Mouse (Mus musculus): ENCODE measurements around the gene Tmem158.

The Tmem158 gene

DNA sequence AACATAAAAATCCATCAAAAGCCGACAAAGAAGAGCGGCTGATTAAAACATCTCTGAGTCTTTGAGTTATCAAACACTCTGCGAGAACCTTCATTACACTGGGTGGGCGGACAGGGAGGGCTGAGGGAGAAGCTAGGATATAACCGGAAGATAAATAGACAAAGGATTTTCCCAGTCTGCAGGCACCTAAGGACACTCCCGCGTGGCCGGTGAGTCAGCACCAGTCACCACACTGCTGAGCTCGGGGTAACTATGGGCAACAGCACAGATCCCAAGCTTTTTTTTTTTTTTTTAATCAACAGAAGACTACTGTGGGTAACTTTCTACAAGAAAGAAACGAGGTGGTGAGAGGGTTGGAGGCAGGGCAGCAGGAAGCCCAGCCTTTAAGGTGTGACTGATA is 16.6 kb downstream of the Tmem158 start:
- DNase-seq: no peak

DNA sequence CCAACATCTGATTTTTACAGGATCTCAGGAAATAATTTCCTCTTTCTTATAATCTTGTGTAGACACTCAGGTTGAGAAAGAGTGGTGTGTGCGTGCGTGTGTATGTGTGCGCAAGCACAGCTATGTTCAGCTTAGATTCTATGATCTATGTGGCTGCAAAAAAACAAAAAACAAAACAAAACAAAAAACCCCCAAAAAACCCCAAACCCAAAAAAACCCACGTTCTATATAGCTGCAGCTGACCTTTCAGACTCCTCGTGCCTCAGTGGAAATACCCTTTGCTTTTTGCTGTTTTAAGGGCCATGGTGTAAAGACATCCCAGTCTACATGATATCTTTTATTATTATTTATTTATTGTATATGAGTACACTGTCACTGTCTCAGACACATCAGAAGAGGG is 19.4 kb downstream of the Tmem158 start:
- DNase-seq: no peak

DNA sequence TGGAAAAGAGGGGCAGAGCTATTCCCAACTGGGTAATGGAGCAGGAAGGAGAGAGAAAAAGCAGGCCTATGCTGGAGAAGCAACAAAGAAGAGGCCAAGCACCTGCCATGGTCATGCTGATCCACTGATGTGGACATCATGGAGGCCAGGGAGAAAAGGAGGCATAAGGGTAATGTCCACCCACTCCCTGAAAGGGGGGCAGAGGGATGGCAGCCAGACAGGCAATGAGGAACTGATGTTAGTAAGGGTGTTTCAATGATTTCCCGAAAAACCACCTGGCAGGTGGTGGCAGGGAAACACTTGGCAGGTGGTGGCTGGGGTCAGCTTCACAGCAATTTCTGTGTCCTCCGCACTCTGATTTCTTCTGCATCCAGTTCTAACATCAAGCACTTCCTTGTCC is 19.8 kb downstream of the Tmem158 start:
- no peak for DNase-seq

DNA sequence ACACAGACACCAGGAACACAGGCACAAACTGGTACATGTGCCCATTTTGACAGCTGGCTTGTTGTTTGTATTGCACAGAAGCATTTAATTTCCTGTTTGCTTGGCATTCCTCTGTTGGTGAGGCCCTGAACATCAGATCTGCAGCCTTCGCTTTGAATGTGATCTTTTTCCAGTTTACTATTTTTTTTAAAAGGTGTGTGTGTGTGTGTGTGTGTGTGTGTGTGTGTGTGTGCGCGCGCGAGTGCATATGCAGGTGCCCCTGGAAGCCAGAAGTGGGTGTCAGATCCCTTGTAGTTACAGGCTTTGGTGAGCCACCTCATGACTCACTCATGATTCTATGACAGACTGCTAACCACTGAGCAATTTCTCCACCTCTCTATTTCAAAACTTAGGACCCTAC is 20.3 kb downstream of the Tmem158 start:
- no peak for DNase-seq

DNA sequence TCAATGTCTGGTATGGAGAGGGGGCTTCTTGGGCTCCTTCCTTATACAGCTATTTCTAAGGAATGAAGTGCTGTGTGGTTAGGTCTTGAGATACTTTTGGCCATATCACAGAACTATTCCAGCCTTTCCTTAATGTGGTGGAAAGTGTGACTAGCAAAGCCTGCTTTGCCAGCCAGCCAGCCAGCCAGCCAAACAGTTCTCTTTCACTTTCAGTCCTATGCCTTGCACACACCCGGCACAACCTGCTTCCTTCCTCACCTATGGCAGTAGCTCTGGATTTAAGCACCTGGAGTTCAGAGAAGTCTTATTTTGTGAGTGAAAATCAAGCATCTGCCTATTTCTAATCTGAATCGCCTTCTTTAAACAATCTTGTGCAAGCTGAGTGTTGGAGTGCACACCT is 20.9 kb downstream of the Tmem158 start:
- no peak for DNase-seq

DNA sequence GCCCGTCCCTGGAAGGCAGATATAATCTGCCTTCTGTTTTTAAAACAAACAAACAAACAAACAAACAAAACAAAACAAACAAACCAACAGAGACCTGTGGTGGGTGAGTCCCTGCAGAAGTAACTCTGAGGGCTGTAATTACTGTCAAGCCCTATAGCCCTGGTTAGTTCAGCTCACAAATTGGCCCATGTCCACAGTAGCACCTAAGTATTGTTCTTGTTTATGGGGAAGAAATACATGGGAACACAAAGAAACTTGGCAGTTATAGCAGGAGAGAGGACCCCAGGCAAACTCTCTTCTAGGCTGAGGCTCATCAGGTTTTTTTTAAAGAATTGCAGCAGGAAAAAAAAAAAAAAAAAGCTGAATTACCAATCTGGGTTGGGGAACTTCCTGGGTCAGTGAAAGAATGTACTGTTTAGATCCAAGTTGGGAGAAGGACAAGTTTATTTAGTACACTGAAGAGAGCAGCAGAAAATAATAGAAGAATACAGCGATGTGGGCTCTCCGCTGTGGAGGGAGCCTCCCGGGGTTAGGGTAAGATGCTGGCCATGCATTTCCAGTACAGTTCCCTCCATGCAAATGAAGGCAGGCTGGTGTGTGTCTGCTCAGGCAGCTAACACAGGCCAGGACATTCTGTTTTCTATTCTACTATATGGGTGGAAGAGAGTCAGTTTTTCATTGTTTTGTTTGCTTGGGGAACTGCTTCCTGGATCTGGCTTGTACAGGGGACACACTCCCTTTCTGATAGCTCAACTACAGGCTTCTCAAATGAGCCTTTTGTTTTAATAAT is 22.1 kb downstream of the Tmem158 start:
- no peak for DNase-seq

DNA sequence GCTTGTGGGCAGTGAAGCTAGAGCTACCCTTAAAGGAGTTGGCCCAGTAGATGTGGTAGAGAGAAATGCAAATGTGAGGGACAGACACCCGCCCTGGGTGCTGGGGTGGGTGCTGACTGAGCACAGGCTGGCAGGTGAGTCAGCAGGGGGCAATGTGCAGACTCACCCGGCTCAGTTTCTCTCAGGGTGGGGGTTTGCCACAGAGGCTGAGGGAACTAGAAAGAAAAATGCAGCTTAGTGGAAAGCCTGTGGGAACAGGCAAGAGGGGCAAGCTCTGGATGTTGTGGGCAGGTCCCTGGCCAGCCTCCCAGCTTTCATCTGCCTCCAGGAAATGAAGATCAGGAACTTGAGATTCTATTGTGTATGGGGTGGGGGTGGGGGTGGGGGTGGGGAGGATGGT is 22.8 kb downstream of the Tmem158 start:
- DNase-seq: peak; percentile 32

DNA sequence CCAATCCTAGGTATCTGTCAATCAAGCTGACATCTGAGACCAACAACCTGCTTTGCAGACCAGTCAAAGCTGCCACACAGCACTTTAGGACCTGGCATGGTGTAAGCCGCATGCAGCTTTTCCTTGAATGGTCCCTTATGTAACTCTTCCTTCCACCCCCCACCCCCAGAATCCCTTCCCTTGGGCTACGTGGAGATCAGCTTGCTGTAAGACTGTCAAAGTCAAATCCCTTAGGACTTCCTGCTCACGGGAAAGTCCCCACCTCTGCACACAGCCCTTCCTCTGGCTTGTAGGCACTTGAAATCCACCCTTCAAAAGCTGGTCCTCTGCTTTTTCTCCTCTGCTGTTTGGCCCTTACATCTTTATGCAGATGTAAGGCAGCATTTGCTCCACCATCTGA is 24.9 kb downstream of the Tmem158 start:
- DNase-seq: no peak

DNA sequence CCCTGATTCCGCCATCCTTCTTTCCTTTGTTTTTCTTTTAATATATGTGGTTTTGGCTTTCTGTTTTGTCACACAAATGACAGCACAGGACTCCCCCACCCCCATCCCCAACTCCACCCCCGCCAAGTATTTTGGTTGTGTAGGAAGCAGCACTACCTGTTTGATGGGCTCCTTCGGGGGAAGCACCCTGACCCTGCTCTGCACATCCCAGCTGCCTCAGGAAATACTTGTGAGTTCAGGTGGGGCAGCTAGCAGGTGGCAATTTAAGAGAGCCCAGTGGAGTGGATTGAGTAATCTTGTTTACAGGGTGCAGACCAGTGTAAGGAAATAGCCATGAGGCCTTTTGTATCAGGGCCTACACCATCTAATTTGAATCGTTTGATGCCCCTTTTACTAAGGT is 30.7 kb downstream of the Tmem158 start:
- no peak for DNase-seq

DNA sequence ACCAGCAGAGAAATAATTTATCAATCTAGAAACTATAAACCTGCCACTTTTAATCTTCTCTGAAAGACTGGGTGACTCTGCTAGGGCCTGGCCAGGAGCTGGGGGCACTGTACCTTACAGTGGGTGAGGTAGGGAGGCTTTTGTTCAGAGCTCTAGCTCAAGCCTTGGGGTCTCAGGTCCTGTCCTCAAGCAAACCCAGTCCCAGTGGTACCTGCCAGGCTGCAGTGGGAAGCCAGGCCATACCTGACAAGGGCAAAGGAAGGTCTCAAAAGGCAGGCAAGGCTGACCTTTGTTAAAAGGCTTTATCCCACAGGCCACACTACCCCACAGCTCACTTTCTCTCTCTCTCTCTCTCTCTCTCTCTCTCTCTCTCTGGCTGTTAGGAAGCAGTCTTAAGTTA is 31.9 kb downstream of the Tmem158 start:
- no peak for DNase-seq

DNA sequence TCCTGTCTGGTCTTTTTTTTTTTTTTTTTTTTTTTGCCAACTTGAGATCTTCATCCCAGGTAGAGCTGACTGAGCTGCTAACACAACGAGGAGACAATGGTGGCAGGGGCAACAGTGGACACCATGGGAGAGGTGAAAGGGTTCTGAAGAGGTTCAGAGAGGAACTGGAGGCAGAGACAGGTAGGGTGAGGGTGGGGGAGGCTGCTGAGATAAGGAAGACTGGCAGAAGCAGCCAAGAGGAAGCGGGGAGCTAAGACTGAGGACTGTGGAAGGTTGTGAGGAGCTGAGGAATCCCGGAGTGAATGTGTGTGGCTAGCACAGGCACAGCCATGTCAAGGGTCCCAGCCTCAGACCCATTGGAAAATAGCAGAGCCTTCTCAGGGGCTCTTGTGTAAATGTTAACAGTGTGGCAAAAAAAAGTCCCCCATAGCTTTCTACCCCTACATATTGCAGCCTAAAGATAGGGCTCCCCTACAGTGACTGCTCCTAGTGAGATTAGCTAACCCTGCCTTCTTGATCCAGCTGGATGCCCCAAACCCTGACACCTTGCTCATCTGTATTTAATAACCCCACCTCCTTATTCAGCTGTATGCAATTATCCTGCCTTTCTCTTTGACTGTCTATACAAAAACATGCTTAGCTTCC is 33.3 kb downstream of the Tmem158 start:
- no peak for DNase-seq

DNA sequence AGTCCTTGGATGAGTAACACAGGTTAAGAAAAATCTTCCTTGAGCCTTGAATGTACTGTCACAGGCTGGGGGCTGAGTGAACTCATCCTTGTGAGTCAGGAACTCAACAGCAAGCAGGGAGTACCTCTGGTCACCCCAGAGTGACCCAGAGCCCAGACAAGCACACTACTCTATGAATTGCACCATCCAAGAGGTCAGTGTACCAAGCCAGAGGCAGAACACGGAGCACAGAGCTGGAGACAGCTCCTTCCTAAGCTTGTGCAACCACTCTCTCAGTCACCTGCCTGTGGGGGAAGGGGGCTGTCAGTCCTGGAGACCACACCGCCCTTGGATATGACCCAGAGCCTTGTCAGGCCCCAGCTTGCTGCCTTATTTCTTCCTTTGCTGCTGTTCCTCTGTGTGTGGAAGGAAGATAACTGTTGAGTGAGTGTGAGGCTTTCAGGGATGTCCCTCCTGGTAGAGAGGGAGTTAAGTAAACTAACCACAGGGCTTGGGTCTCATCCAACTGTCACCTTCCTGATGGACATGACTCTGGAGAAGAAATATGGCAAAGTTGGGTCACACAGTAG is 35.6 kb downstream of the Tmem158 start:
- no peak for DNase-seq

DNA sequence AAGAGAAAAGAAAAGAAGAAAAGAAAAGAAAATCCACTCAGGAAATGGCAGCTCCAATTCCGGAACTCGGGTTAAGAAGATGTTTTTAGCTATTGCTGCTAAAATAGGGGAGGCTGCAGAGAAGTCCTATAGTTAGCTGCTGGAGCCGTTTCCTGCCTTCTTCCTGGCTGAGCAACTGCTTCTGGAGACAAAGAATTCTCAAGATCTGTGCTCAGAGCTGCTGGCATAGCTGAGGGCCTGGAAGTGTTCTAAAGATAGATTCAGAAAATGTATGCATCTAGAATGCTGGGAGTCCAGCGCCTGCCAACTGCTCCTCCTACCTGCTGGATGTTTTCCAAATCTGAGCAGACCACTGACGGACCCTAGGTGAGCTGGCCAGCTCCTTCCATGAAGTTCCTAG is 40.7 kb downstream of the Tmem158 start:
- no peak for DNase-seq

DNA sequence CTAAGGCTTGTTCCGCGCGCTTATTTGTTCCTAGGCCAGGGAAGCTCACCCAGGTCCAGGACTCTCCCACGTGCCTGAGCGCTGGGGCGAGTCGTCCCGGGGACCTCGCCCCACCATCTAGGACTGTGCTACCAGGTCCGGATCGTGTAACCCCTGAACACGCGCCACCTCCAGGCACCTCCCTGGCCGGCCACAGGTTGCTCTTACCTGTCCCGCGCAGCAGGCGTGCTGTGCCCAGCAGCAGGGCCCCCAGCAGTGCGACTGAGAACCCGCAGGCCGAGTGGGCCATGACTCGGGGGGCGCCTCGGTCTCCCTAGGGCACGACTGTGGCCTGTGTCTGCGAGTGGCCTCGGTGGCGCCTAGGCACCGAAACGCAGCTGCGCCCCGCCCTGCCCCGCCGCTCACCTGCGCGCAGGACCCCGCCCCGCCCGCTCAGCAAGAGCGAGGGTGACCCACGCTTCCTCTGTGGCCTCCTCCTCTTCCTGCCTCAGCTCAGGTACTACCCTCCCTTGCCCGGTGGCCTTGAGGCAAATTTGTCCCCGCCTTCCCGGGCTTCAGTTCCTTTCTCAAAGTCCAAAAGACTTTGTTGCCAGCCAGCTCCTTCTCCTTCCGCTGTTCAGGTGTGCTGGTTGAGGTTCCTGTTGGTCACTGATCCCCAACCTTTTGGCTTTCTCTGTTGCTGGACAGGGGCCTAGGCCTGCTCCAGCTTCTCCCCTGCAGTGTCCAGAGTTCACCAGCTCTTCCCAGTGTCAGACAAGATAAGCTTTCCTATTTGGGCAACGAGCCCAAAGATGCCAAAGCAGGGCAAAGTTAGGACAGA is 44.7 kb downstream of the Tmem158 start, which contains the start of gene Cdcp1:
Gene Cdcp1, minus strand, starts transcription at position 418 of the 820 bp plus-strand sequence.
- peak; percentile 88 for DNase-seq

DNA sequence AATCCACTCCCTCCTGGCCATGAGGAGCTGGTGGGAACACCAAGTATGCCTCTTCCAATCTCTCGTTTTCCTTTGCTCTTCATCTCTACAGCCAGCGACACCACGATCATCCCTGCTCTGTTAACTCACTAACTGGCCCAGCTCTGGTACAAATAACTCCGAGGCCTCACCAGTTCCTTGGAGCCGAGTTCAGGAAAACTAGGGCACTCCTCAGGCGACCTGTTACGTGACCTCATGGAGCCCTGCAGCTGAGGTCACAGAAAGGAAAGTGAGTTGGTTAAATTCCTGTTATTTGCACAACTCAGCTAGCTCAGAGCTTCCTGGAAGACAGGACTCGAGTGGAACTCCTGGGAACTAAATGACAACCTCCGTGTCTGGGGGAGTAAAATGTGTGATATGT is 47.2 kb downstream of the Tmem158 start:
- DNase-seq: peak; percentile 74

Measured in kidney, adult 11 months (tissue).